Mouse (Mus musculus) embryonic stem cell, embryonic (primary cell): ENCODE measurements around the gene Rrp1b.

Source experiments
- CTCF ChIA-PET, 4 experiments: fragments of 300-600 bp in 2 of 4; fragments of 350-600 bp in 2 of 4; sonication (Branson Sonifier 250); formaldehyde crosslinking; loops; one replicate each; lab custom pipeline; 2022; ENCODE audit warnings: inconsistent platforms in 2 of 4; lab: Charles Lee
- POLR2A ChIA-PET, 4 experiments: fragments of 300-600 bp in 2 of 4; fragments of 350-600 bp in 2 of 4; sonication (Branson Sonifier 250); formaldehyde crosslinking; loops; one replicate each; lab custom pipeline; 2022; ENCODE audit warnings: antibody characterized with exemption in 4 of 4, inconsistent platforms in 1 of 4; lab: Charles Lee

Rrp1b gene

GRCm38 (mm10) chr17:32022551-32022950 is 13.3 kb upstream of the Rrp1b start:
- ChIA-PET POLR2A (interaction anchor here in 2 of 4 experiments (0.6 to 1.2 kb wide), 3 partner anchors 35 to 401 kb away, joined by 3 to 5 read pairs (median 3); no protein-coding TSS in a partner anchor), CTCF (no interaction called here)

GRCm38 (mm10) chr17:32023088-32023487 is 12.8 kb upstream of the Rrp1b start:
- CTCF ChIA-PET = no interaction called here
- POLR2A ChIA-PET = interaction anchor here in 2 of 4 experiments (0.9 to 1.7 kb wide), 5 partner anchors 11 to 49 kb away, joined by 3 read pairs; no protein-coding TSS in a partner anchor

- POLR2A ChIA-PET = interaction anchor here in 3 of 4 experiments (0.6 to 2.3 kb wide), 5 partner anchors 8 to 331 kb away, joined by 3 to 6 read pairs (median 3); no protein-coding TSS in a partner anchor
Observed at GRCm38 (mm10) chr17:32024671-32025073, 11.2 kb upstream of the Rrp1b start.

GRCm38 (mm10) chr17:32025386-32025785 is 10.5 kb upstream of the Rrp1b start:
- POLR2A ChIA-PET = interaction anchor here (0.9 to 2.3 kb wide), 5 partner anchors 9 to 332 kb away, joined by 3 to 6 read pairs (median 3); no protein-coding TSS in a partner anchor
- CTCF ChIA-PET = interaction anchor here in 2 of 4 experiments (1.1 to 1.5 kb wide), 2 partner anchors 274 to 332 kb away, joined by 3 to 4 read pairs; no protein-coding TSS in a partner anchor

More at GRCm38 (mm10) chr17:32024671-32025073, 11.2 kb upstream of the Rrp1b start:
- CTCF ChIA-PET = interaction anchor here in 2 of 4 experiments (1.1 to 1.5 kb wide), 2 partner anchors 273 to 331 kb away, joined by 3 to 4 read pairs; no protein-coding TSS in a partner anchor

GRCm38 (mm10) chr17:32027666-32028065 is 8.2 kb upstream of the Rrp1b start:
- ChIA-PET POLR2A (interaction anchor here in 3 of 4 experiments (0.6 to 2.7 kb wide), 11 partner anchors 8 to 908 kb away, joined by 3 to 12 read pairs (median 3); partner anchors contain the start of genes Hsf2bp (in 2 of the 3) and Rrp1b (in 2 of the 3)), CTCF (interaction anchor here in 2 of 4 experiments (0.6 to 2.3 kb wide), 11 partner anchors 10 to 404 kb away, joined by 3 to 13 read pairs (median 4); no protein-coding TSS in a partner anchor)

GRCm38 (mm10) chr17:32028301-32028700 is 7.6 kb upstream of the Rrp1b start:
- CTCF ChIA-PET = interaction anchor here in 3 of 4 experiments (0.6 to 2.3 kb wide), 13 partner anchors 10 to 404 kb away, joined by 3 to 13 read pairs (median 4); no protein-coding TSS in a partner anchor
- POLR2A ChIA-PET = interaction anchor here in 3 of 4 experiments (0.6 to 2.7 kb wide), 13 partner anchors 8 to 909 kb away, joined by 3 to 12 read pairs (median 3); partner anchors contain the start of genes Hsf2bp (in 2 of the 3) and Rrp1b (in 2 of the 3)

- CTCF ChIA-PET = no interaction called here
- POLR2A ChIA-PET = interaction anchor here in 1 of 4 experiments (13.5 kb wide), 1 partner anchor 23 kb away, joined by 272 read pairs; no protein-coding TSS in a partner anchor
Observed at GRCm38 (mm10) chr17:32031684-32032083, 4.2 kb upstream of the Rrp1b start.

- CTCF ChIA-PET = interaction anchor here in 2 of 4 experiments (0.6 to 1.6 kb wide), 3 partner anchors 242 to 1936 kb away, joined by 3 read pairs; no protein-coding TSS in a partner anchor
- POLR2A ChIA-PET = interaction anchor here in 3 of 4 experiments (0.7 to 13.5 kb wide), 26 partner anchors 8 to 470 kb away, joined by 3 to 272 read pairs (median 3); partner anchors contain the start of gene Pknox1 (in 1 of the 3)
Observed at GRCm38 (mm10) chr17:32034322-32034721, 1.6 kb upstream of the Rrp1b start.

GRCm38 (mm10) chr17:32036509-32037438 is 874 bp downstream of the Rrp1b start:
- ChIA-PET POLR2A (interaction anchor here (0.6 to 13.5 kb wide), 40 partner anchors 9 to 615 kb away, joined by 3 to 272 read pairs (median 3); partner anchors contain the start of genes Cbs (in 1 of the 4), Notch3 (in 1 of the 4) and Pknox1 (in 1 of the 4)), CTCF (no interaction called here)

GRCm38 (mm10) chr17:32040263-32040662 is 4.4 kb downstream of the Rrp1b start:
- ChIA-PET POLR2A (interaction anchor here in 2 of 4 experiments (0.6 to 13.5 kb wide), 8 partner anchors 11 to 635 kb away, joined by 3 to 272 read pairs (median 3); no protein-coding TSS in a partner anchor), CTCF (interaction anchor here in 2 of 4 experiments (0.9 to 1.2 kb wide), 2 partner anchors 17 to 35 kb away, joined by 3 to 4 read pairs; no protein-coding TSS in a partner anchor)

- POLR2A ChIA-PET = interaction anchor here in 2 of 4 experiments (1.0 to 18.4 kb wide), 4 partner anchors 8 to 14 kb away, joined by 3 to 272 read pairs (median 24); partner anchors contain the start of genes Hsf2bp (in 1 of the 2) and Rrp1b (in 1 of the 2)
- CTCF ChIA-PET = no interaction called here
Observed at GRCm38 (mm10) chr17:32046541-32046940, 10.6 kb downstream of the Rrp1b start.

- CTCF ChIA-PET = interaction anchor here in 2 of 4 experiments (1.0 kb wide), 2 partner anchors 12 to 13 kb away, joined by 3 to 6 read pairs; no protein-coding TSS in a partner anchor
Observed at GRCm38 (mm10) chr17:32048351-32048750, 12.5 kb downstream of the Rrp1b start.

GRCm38 (mm10) chr17:32049914-32050313 is 14.0 kb downstream of the Rrp1b start:
- ChIA-PET CTCF (interaction anchor here in 1 of 4 experiments (1.7 kb wide), 1 partner anchor 11 kb away, joined by 6 read pairs; no protein-coding TSS in a partner anchor), POLR2A (interaction anchor here in 3 of 4 experiments (0.7 to 18.4 kb wide), 8 partner anchors 9 to 220 kb away, joined by 4 to 272 read pairs (median 6); partner anchors contain the start of genes Hsf2bp (in 1 of the 3) and Rrp1b (in 1 of the 3))

More at GRCm38 (mm10) chr17:32048351-32048750, 12.5 kb downstream of the Rrp1b start:
- POLR2A ChIA-PET = interaction anchor here in 3 of 4 experiments (0.6 to 18.4 kb wide), 14 partner anchors 9 to 236 kb away, joined by 3 to 272 read pairs (median 5); partner anchors contain the start of genes Hsf2bp (in 3 of the 3), Rrp1b (in 3 of the 3) and Brd4 (in 1 of the 3)

GRCm38 (mm10) chr17:32050609-32051008 is 14.7 kb downstream of the Rrp1b start:
- POLR2A ChIA-PET = interaction anchor here in 2 of 4 experiments (1.0 to 18.4 kb wide), 7 partner anchors 9 to 63 kb away, joined by 4 to 272 read pairs (median 5); partner anchors contain the start of genes Hsf2bp (in 1 of the 2) and Rrp1b (in 1 of the 2)
- CTCF ChIA-PET = interaction anchor here in 2 of 4 experiments (0.6 to 1.7 kb wide), 2 partner anchors 10 to 276 kb away, joined by 3 to 6 read pairs; no protein-coding TSS in a partner anchor

GRCm38 (mm10) chr17:32052237-32053080 is 16.6 kb downstream of the Rrp1b start:
- POLR2A ChIA-PET = interaction anchor here in 2 of 4 experiments (0.7 to 18.4 kb wide), 7 partner anchors 9 to 21 kb away, joined by 3 to 272 read pairs (median 3); partner anchors contain the start of genes Hsf2bp (in 2 of the 2) and Rrp1b (in 2 of the 2)
- CTCF ChIA-PET = interaction anchor here in 2 of 4 experiments (0.6 to 0.9 kb wide), 3 partner anchors 8 to 153 kb away, joined by 3 to 4 read pairs (median 3); no protein-coding TSS in a partner anchor

- ChIA-PET POLR2A (interaction anchor here in 1 of 4 experiments (0.5 to 18.4 kb wide), 2 partner anchors 15 to 20 kb away, joined by 3 to 272 read pairs; partner anchors contain the start of genes Hsf2bp and Rrp1b), CTCF (no interaction called here)
Observed at GRCm38 (mm10) chr17:32053677-32054076, 17.8 kb downstream of the Rrp1b start.
